Mouse (Mus musculus): ENCODE data around the gene Spata32.

DNA sequence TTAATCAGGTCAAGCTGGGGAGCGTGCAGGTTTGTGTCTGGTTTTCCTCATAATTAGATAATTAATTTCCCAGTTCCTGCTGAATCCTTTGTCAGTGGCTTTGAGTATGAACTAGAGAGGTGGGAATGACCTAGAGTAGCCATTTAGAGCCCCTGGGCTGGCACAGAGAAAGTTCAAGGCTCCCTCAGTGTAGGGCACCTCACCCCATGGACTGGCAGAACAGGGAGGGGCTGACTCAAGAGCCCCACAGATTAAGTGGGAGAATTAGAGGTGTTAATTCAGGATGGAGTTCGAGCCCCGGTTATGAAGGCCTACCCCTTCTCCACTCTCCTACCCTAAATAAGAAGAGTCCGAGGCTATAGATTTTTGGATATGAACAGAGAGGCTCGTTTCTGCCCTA, 48.6 kb downstream of the Spata32 start:
- TF ChIP-seq EP300 (IDR thresholded peaks at IDR 0.05) (no peak), CTCF (IDR thresholded peaks at IDR 0.05) (no peak)

All from lung, postnatal 0 days (tissue).